Mouse (Mus musculus) hindbrain, embryonic 14.5 days (tissue): Measurements from ENCODE around the gene Insl5. TPM values are rescaled to one million over a fixed set of nuclear protein-coding genes. Genes with fewer than 3 reads are reported as not detected.

ENCODE experiments used
- ATAC-seq: fragments of 200-750 bp; cut with Nextera tagmentation; 2 replicates; pipeline ENCODE4 v1.8.0; 2017; ENCODE audit warnings: moderate number of reproducible peaks, mild to moderate bottlenecking, moderate TSS enrichment, moderate library complexity; ENCODE audit not compliant: low FRiP score
- DNase-seq: peaks from one replicate; pipeline ENCODE4 v3.0.0-alpha.2; 2015; ENCODE audit warnings: low spot score
- H3K27ac ChIP-seq: fragments of 300-500 bp; sonication (generic); 2 replicates; pipeline ENCODE4 v1.5.1; 2014; ENCODE audit warnings: mild to moderate bottlenecking, moderate library complexity
- H3K27me3 ChIP-seq: fragments of 300-500 bp; sonication (generic); 2 replicates; pipeline ENCODE4 v1.6.1; 2014; ENCODE audit warnings: mild to moderate bottlenecking, low read length, mixed read lengths; ENCODE audit not compliant: control insufficient read depth, insufficient read depth
- H3K36me3 ChIP-seq: fragments of 300-500 bp; sonication (generic); replicated peaks from 2 replicates; pipeline ENCODE4 v1.6.1; 2014; ENCODE audit not compliant: control insufficient read depth, insufficient read depth
- H3K4me1 ChIP-seq: fragments of 300-500 bp; sonication (generic); replicated peaks from 2 replicates; pipeline ENCODE4 v1.6.1; 2014; ENCODE audit warnings: antibody characterized with exemption, low read length, mixed read lengths; ENCODE audit not compliant: control insufficient read depth, insufficient read depth
- H3K4me2 ChIP-seq: fragments of 300-500 bp; sonication (generic); replicated peaks from 2 replicates; pipeline ENCODE4 v1.6.1; 2014; ENCODE audit warnings: mild to moderate bottlenecking, moderate library complexity
- H3K4me3 ChIP-seq: fragments of 300-500 bp; sonication (generic); replicated peaks from 2 replicates; pipeline ENCODE4 v1.5.1; 2014; ENCODE audit warnings: mild to moderate bottlenecking, low read length
- H3K9ac ChIP-seq: fragments of 300-500 bp; sonication (generic); 2 replicates; pipeline ENCODE4 v1.6.1; 2014
- H3K9me3 ChIP-seq: fragments of 300-500 bp; sonication (generic); 2 replicates; pipeline ENCODE4 v1.6.1; 2016; ENCODE audit warnings: low read length; ENCODE audit not compliant: control insufficient read depth
- WGBS: fragments of 180-500 bp; shearing (Covaris S2); extraction: QIAGEN DNeasy Blood & Tissue Kit; methylation state at CpG from one replicate; pipeline ENCODE4 v1.1.7; 2014; 5-methylcytosine and 5-hydroxymethylcytosine counted together
- polyA plus RNA-seq: library from polyadenylated mRNA; unstranded; fragments of >200 nt; fragmentation: Nextera tagmentation; extraction: Ambion mirVana; gene quantifications from 2 replicates; pipeline ENCODE4 v1.2.1, GENCODE M21; 2014

Gene Insl5
- polyA plus RNA-seq, 1 experiment from 2014 or later: 0.51 TPM

- Histone ChIP-seq H3K9me3 (no peaks in the 10 kb centered on the region), H3K4me2 (no peak overlapping the region), H3K27ac (no peak overlapping the region), H3K4me3 (no peak overlapping the region), H3K4me1 (no peaks in the 10 kb centered on the region), H3K9ac (no peak overlapping the region), H3K36me3 (no peaks in the 10 kb centered on the region), H3K27me3 (no peaks in the 10 kb centered on the region)
- no peak for DNase-seq
- no peak for ATAC-seq
- WGBS: 83% methylated on average over 14 of the region's 14 CpGs
Observed at GRCm38 (mm10) chr4:103039103-103039837, 12.6 kb upstream of the Insl5 start.

GRCm38 (mm10) chr4:103028177-103029088, 1.8 kb upstream of the Insl5 start:
- 83% methylated on average over 13 of the region's 13 CpGs for WGBS
- no peaks in the 10 kb centered on the region for H3K4me1 ChIP-seq
- no peak for DNase-seq

GRCm38 (mm10) chr4:103027745-103028144, 1.1 kb upstream of the Insl5 start:
- Histone ChIP-seq H3K9ac (no peak overlapping the region), H3K27ac (no peak overlapping the region), H3K4me1 (no peaks in the 10 kb centered on the region), H3K27me3 (no peaks in the 10 kb centered on the region), H3K4me3 (no peak overlapping the region), H3K9me3 (no peaks in the 10 kb centered on the region), H3K36me3 (no peaks in the 10 kb centered on the region), H3K4me2 (no peak overlapping the region)
- ATAC-seq: no peak
- DNase-seq: no peak
- WGBS: 89% methylated on average over 7 of the region's 7 CpGs

More at GRCm38 (mm10) chr4:103028177-103029088, 1.8 kb upstream of the Insl5 start:
- Histone ChIP-seq H3K4me2 (no peak overlapping the region), H3K9ac (no peak overlapping the region), H3K27ac (no peak overlapping the region), H3K36me3 (no peaks in the 10 kb centered on the region), H3K9me3 (no peaks in the 10 kb centered on the region), H3K27me3 (no peaks in the 10 kb centered on the region), H3K4me3 (no peak overlapping the region)
- no peak for ATAC-seq

- WGBS: 8% methylated on average over 4 of the region's 4 CpGs
- ATAC-seq (no peak), DNase-seq (no peak)
- Histone ChIP-seq H3K27ac (no peak overlapping the region), H3K9me3 (no peaks in the 10 kb centered on the region), H3K4me3 (no peak overlapping the region), H3K4me1 (peaks cover 6% of the 10 kb centered on the region; the same call in 1 of the 2 replicates), H3K36me3 (no peaks in the 10 kb centered on the region), H3K9ac (0 out of 2 replicates have a peak overlapping the region, but pooled peaks have one; percentile 31), H3K27me3 (no peaks in the 10 kb centered on the region), H3K4me2 (0 out of 2 replicates have a peak overlapping the region, but pooled peaks have one; percentile 4)
Observed at GRCm38 (mm10) chr4:103013490-103013889, 13.2 kb downstream of the Insl5 start.

- peak; percentile 72 for ATAC-seq
- no peaks in the 10 kb centered on the region for H3K27me3 ChIP-seq
- peaks cover 7% of the 10 kb centered on the region; the same call in 1 of the 2 replicates for H3K4me1 ChIP-seq
- peak overlapping the region; percentile 24 for H3K4me2 ChIP-seq
- no peak overlapping the region for H3K4me3 ChIP-seq
- DNase-seq: peak; percentile 51
- no peaks in the 10 kb centered on the region for H3K9me3 ChIP-seq
- 36% methylated on average over 7 of the region's 7 CpGs for WGBS
- peak overlapping the region; percentile 16; the same call in 1 of the 2 replicates for H3K27ac ChIP-seq
- no peaks in the 10 kb centered on the region for H3K36me3 ChIP-seq
- no peak overlapping the region for H3K9ac ChIP-seq
Observed at GRCm38 (mm10) chr4:103011823-103012222, 14.8 kb downstream of the Insl5 start.

GRCm38 (mm10) chr4:103010734-103011133, 15.9 kb downstream of the Insl5 start:
- no peaks in the 10 kb centered on the region for H3K9me3 ChIP-seq
- H3K9ac ChIP-seq: no peak overlapping the region
- no peak overlapping the region for H3K4me2 ChIP-seq
- 94% methylated on average over 4 of the region's 4 CpGs for WGBS
- no peak overlapping the region for H3K27ac ChIP-seq
- H3K4me1 ChIP-seq: peaks cover 11% of the 10 kb centered on the region; the same call in 1 of the 2 replicates
- no peak overlapping the region for H3K4me3 ChIP-seq
- H3K36me3 ChIP-seq: no peaks in the 10 kb centered on the region
- DNase-seq: no peak
- H3K27me3 ChIP-seq: no peaks in the 10 kb centered on the region
- no peak for ATAC-seq

GRCm38 (mm10) chr4:103006943-103007418, 19.7 kb downstream of the Insl5 start:
- Histone ChIP-seq H3K27me3 (no peaks in the 10 kb centered on the region), H3K27ac (no peak overlapping the region), H3K9me3 (no peaks in the 10 kb centered on the region), H3K4me1 (peaks cover 5% of the 10 kb centered on the region; the same call in 1 of the 2 replicates), H3K4me3 (no peak overlapping the region), H3K4me2 (no peak overlapping the region), H3K36me3 (no peaks in the 10 kb centered on the region), H3K9ac (no peak overlapping the region)
- peak; percentile 64; the same call in 1 of the 2 replicates for ATAC-seq
- DNase-seq: peak; percentile 58
- WGBS: 28% methylated on average over 4 of the region's 4 CpGs

- ATAC-seq (no peak), DNase-seq (no peak)
- Histone ChIP-seq H3K36me3 (no peaks in the 10 kb centered on the region), H3K27ac (no peak overlapping the region; the same call in 1 of the 2 replicates), H3K4me1 (peaks cover 5% of the 10 kb centered on the region; the same call in 1 of the 2 replicates), H3K4me3 (no peak overlapping the region), H3K9ac (no peak overlapping the region), H3K27me3 (no peaks in the 10 kb centered on the region), H3K4me2 (no peak overlapping the region), H3K9me3 (no peaks in the 10 kb centered on the region)
- WGBS: 67% methylated on average over 5 of the region's 5 CpGs
Observed at GRCm38 (mm10) chr4:103006266-103006665, 20.4 kb downstream of the Insl5 start.
